Mouse (Mus musculus) heart, adult 2 months (tissue): Measurements from ENCODE around the gene Ntng2.

Experiments
- CTCF ChIP-seq: fragments of 200-600 bp; IDR thresholded peaks from 2 replicates; pipeline ENCODE4 v1.8.1; 2022; ENCODE audit warnings: antibody characterized with exemption, mild to moderate bottlenecking, moderate library complexity
- POLR2A ChIP-seq: fragments of 200-500 bp; IDR thresholded peaks from 2 replicates; pipeline ENCODE4 v1.6.1; 2011; ENCODE audit warnings: mild to moderate bottlenecking, low read depth, low read length, control low read depth; ENCODE audit not compliant: insufficient read depth

DNA sequence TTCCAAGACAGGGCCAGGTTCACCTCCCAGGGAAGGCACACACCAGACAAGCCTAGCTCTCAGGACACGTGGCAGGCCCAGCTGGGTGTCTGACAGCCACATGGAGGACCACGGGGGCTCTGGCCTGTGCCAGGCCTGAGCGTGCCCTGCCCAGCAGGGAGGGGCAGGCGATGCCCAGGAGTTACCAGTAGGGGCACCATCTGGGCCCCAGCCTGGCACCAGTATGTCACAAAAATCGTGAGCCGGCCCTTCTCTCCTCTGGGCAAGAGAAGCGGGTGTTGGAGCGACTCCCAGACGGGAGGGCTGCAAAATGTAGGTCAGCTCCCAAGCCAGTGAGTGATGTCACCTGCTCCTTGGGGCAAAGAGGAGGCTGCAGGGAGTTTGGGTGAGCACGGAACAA, 34.9 kb downstream of the Ntng2 start:
- no peak for TF ChIP-seq POLR2A
- peak; percentile 77 for TF ChIP-seq CTCF
